Mouse (Mus musculus): ENCODE measurements around the gene 4930578G10Rik. TPM values are rescaled to one million over a fixed set of nuclear protein-coding genes. Genes with fewer than 3 reads are reported as not detected.

Gene 4930578G10Rik
- total RNA-seq (2023): not detected

DNA sequence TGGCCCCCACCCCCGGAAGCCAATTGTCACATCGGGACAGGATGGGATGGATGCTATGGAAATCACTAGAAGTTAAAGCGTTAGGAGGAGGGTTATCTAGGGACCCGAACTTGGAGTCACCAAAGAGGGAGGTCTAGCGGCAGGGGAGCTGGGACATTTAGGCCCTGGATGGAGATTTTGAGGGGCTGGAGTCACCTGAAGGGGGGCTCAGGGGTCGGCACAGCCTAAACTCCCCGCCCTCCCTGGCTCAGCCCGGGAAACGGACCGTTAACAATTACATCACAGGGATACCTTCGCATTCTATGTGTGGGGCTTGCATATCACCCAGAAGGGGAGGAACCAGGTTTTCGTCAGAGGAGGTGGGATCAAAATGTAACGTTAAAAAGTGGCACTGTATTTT is at the start of gene 4930578G10Rik:
Gene 4930578G10Rik, plus strand, starts transcription at position 301 of the 400 bp plus-strand sequence.

DNA sequence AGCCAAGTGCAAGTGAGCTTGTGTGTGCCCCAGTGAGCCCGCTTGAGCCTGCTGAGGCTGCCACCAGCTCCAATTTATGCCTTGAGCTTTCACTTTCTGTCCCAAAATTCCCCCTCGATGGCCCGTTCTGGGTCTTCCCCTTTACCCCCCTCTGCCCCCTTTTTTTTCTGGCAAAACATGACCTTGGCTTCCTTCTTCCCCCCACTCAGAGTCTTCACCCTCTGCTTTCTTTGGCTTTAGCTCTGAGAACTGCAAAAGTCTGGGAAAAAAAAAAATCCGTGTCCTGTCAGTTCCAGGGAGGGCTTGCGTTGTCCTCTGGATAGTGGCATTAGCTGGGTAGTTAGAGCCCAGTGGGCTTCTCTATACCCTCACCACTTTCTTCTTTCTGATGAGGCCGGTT is 21.1 kb downstream of the 4930578G10Rik start, which contains the start of gene Ccl19:
Gene Ccl19, minus strand, starts transcription at position 101 of the 400 bp plus-strand sequence.

DNA sequence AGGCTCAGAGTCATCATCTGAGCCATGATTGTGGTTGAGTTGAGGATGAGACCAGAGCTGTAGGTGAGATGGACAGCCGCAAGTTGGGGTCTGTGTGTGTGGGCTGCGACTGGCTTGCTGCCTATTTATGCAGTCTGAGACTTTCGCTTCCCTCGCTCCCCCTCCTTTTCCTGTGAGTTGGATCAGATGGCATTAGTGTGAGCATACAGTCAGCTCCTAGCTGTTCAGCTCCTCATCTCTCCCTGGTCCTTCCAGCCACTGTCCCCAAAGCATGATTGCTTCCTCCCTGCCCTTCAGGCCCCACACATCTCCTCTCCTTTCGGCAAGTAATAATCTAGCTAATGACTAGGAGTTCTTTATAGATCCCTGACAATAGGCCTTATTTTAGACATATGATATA is 38.5 kb downstream of the 4930578G10Rik start, which contains the start of gene Ccl21a:
Gene Ccl21a, minus strand, starts transcription at position 101 of the 400 bp plus-strand sequence.

DNA sequence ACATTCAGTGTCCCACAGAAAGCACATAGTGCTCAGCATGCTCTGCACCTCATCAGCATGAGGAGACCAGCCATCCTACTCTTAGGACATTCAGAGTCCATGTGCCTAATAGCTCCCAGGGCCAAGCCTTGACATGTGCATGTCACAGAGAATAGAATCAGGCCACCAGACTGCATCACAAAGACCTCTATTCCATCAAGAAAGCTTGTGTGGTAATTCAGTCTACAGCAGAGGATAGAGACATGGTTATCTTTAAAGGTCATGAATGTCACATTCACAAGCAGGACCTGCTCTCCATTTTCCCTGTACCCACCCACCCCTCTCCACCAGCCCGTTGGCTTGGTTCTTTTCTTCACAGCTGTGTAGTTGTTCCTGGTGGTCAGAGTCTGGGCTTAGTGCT is 118.4 kb downstream of the 4930578G10Rik start, which contains the start of gene Fam205a1:
Gene Fam205a1, minus strand, starts transcription at position 101 of the 400 bp plus-strand sequence.

DNA sequence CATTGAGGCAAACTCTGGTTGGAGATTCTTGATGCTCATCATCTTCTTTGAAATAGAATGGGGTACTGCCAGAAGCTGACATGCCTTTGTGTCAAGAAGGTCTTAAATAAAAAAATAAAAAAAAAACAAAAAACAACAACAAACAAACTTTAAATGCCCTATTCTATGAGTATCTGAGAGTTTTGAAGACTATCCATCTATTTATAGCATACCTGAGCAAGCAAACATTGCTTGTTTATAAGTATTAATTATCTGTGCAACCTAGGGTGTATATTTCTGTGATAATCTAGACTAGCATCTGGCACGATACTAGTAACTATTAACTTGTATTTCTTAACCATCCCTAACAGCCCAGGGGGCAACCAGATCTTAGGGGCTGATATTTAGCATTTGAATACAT is 121.3 kb downstream of the 4930578G10Rik start, which contains the start of gene Gm12394:
Gene Gm12394, minus strand, starts transcription at position 101 of the 400 bp plus-strand sequence.

DNA sequence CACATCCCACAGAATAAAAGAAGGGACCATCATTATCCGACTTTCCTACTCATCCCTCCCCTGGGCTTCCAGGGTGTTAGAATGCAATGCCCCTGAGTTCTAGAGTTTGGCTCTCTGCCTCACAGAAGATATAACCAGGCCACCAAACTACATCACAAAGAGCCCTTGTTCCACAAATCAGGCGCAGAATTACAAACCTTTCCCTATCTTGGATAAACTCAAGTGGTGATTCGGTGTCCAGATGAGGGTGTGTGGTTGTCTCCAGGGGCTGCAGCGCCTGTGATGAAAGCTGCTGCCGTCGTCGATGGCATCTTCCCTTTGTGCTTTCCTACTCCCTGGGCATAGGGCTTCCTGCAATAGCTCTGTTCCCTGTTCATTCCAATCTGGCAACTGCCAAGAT is 138.8 kb downstream of the 4930578G10Rik start, which contains the start of gene Fam205c:
Gene Fam205c, minus strand, starts transcription at position 101 of the 400 bp plus-strand sequence.

Other genes starting within 250 kb of the 4930578G10Rik start
- gene Fam205a2, start 207.4 kb upstream of the 4930578G10Rik start, total RNA-seq (2023): under 1 TPM; 0.09 to 0.16 TPM
- not detected for gene Gm10591, start 123.3 kb upstream of the 4930578G10Rik start, total RNA-seq (2023)
- not detected for gene Gm2564, start 105.8 kb upstream of the 4930578G10Rik start, total RNA-seq (2023)
- gene Ccl27b, start 80.3 kb upstream of the 4930578G10Rik start, total RNA-seq (2023): not detected
- not detected for gene Il11ra2, start 73.7 kb upstream of the 4930578G10Rik start, total RNA-seq (2023)
- not detected for gene Ccl19, start 21.0 kb downstream of the 4930578G10Rik start, total RNA-seq (2023)
- not detected for gene Ccl21a, start 38.4 kb downstream of the 4930578G10Rik start, total RNA-seq (2023)
- not detected for gene Fam205a1, start 118.3 kb downstream of the 4930578G10Rik start, total RNA-seq (2023)
- not detected for gene Gm12394, start 121.2 kb downstream of the 4930578G10Rik start, total RNA-seq (2023)
- not detected for gene Fam205c, start 138.7 kb downstream of the 4930578G10Rik start, total RNA-seq (2023)
- gene Phf24, start 181.1 kb downstream of the 4930578G10Rik start, total RNA-seq (2023): not detected
- 1 to 10 TPM; 4.9 to 6.8 TPM for gene Dnajb5, start 214.3 kb downstream of the 4930578G10Rik start, total RNA-seq (2023)
- gene 1700022I11Rik, start 234.1 kb downstream of the 4930578G10Rik start, total RNA-seq (2023): not detected

All from neutrophil, adult 59 days (primary cell).